ENCODE assay signal across 18 mouse cellular contexts in genomic region chr12:82196615-82197146, GRCm38 (mm10). TPM values are rescaled to one million over a fixed set of nuclear protein-coding genes. Genes with fewer than 3 reads are reported as not detected.
DNase-seq lines count a peak whose midpoint lies in the region; ATAC-seq and TF ChIP-seq lines count a peak whose summit lies in the region.
"Had no signal": no experiment of that assay in that cellular context is flagged by ENCODE, and none has a peak within 500 bp of the region (broad histone marks: within the 10 kb centered on the region; RNA-seq: fewer than 3 reads in every experiment).

No protein-coding gene starts in this region.

- no peak for DNase-seq in forebrain, postnatal 0 days
- DNase-seq in forebrain, embryonic 11.5 days (ENCODE audit: low spot score), result no peak
- peak; percentile 33 to 55 for DNase-seq in lung, adult 18-20 months
- DNase-seq in lung, postnatal 14 days, result no peak
- peak; percentile 18 for DNase-seq in R1 (ENCODE audit: low read depth, low spot score)
- DNase-seq in liver, embryonic 14.5 days (ENCODE audit: low read depth in 3 of 3, low spot score in 3 of 3), result no peak
- no peak for DNase-seq in left cerebral cortex, adult 9 months (ENCODE audit: low spot score in 2 of 2)
- DNase-seq: cerebellum, postnatal 25 days; gastrocnemius, postnatal 25 days; heart, postnatal 10 days; right cerebral cortex, postnatal 4 days; thymus, postnatal 14 days had no signal

- no peak for TF ChIP-seq EP300 in liver, embryonic 14.5 days (IDR thresholded peaks at IDR 0.05; ENCODE audit: low read depth)

- H3K9ac ChIP-seq in forebrain, postnatal 0 days, result no peak overlapping the region
- H3K9ac ChIP-seq in forebrain, embryonic 11.5 days (ENCODE audit: low read length), result no peak overlapping the region
- no peak overlapping the region for H3K9ac ChIP-seq in liver, embryonic 14.5 days (replicated peaks)
- no peak overlapping the region for H3K9ac ChIP-seq in intestine, embryonic 15.5 days
- H3K9ac ChIP-seq: neural tube, embryonic 12.5 days had no signal

- 21% methylated on average over 7 of the region's 7 CpGs for WGBS in forebrain, postnatal 0 days
- WGBS in forebrain, embryonic 11.5 days, result 27% methylated on average over 7 of the region's 7 CpGs
- 60% methylated on average over 7 of the region's 7 CpGs for WGBS in liver, embryonic 14.5 days (ENCODE audit: insufficient replicate concordance)
- whole genome bisulfite sequencing in intestine, embryonic 15.5 days, result 51% methylated on average over 7 of the region's 7 CpGs

- ATAC-seq in forebrain, postnatal 0 days, result peak; percentile 48; the same call in 1 of the 2 replicates
- no peak for ATAC-seq in forebrain, embryonic 11.5 days (replicated peaks; ENCODE audit: low FRiP score)
- ATAC-seq in liver, embryonic 14.5 days (ENCODE audit: insufficient read depth), result 0 out of 2 replicates have a peak, but pooled peaks have one; percentile 23
- no peak for ATAC-seq in intestine, embryonic 15.5 days
- ATAC-seq: intestine, embryonic 16.5 days; Patski had no signal

- H3K27ac ChIP-seq in forebrain, postnatal 0 days (ENCODE audit: low read depth, low read length), result no peak overlapping the region
- H3K27ac ChIP-seq in forebrain, embryonic 11.5 days (ENCODE audit: low read depth, low read length), result no peak overlapping the region
- H3K27ac ChIP-seq in liver, embryonic 14.5 days, result no peak overlapping the region
- no peak overlapping the region for H3K27ac ChIP-seq in intestine, embryonic 15.5 days
- H3K27ac ChIP-seq: heart, embryonic 10.5 days; limb, embryonic 10.5 days; neural tube, embryonic 12.5 days had no signal

- H3K4me2 ChIP-seq in forebrain, postnatal 0 days (ENCODE audit: low read depth), result no peak overlapping the region
- H3K4me2 ChIP-seq in forebrain, embryonic 11.5 days (ENCODE audit: low read depth, low read length, severe bottlenecking), result no peak overlapping the region
- H3K4me2 ChIP-seq in liver, embryonic 14.5 days (ENCODE audit: low read depth), result no peak overlapping the region
- H3K4me2 ChIP-seq in intestine, embryonic 15.5 days (replicated peaks), result no peak overlapping the region
- H3K4me2 ChIP-seq: neural tube, embryonic 12.5 days had no signal

- TF ChIP-seq CTCF in forebrain, postnatal 0 days (IDR thresholded peaks at IDR 0.05; ENCODE audit: low read depth), result no peak
- no peak for TF ChIP-seq CTCF in liver, embryonic 14.5 days (IDR thresholded peaks at IDR 0.05; ENCODE audit: low read depth)

- H3K4me1 ChIP-seq in forebrain, postnatal 0 days (ENCODE audit: insufficient read depth), result no peaks in the 10 kb centered on the region
- H3K4me1 ChIP-seq in forebrain, embryonic 11.5 days (replicated peaks; ENCODE audit: control insufficient read depth, insufficient read depth, low read length), result peaks cover 7% of the 10 kb centered on the region; the same call in 1 of the 2 replicates
- peaks cover 3 to 30% of the 10 kb centered on the region in 2 experiments; a peak in 2 of 4 replicates for H3K4me1 ChIP-seq in liver, embryonic 14.5 days (replicated peaks; ENCODE audit: control insufficient read depth in 2 of 2, insufficient read depth in 2 of 2, low read length in 1 of 2)
- peaks cover 14% of the 10 kb centered on the region for H3K4me1 ChIP-seq in intestine, embryonic 15.5 days (replicated peaks)

- no peaks in the 10 kb centered on the region for H3K27me3 ChIP-seq in forebrain, postnatal 0 days (ENCODE audit: insufficient read depth, low read length)
- no peaks in the 10 kb centered on the region for H3K27me3 ChIP-seq in forebrain, embryonic 11.5 days (ENCODE audit: control insufficient read depth, insufficient read depth, low read length)
- no peaks in the 10 kb centered on the region for H3K27me3 ChIP-seq in liver, embryonic 14.5 days (ENCODE audit: control insufficient read depth, insufficient read depth, low read length)
- no peaks in the 10 kb centered on the region for H3K27me3 ChIP-seq in intestine, embryonic 15.5 days (replicated peaks)
- H3K27me3 ChIP-seq: neural tube, embryonic 12.5 days; Patski had no signal

- no peak overlapping the region for H3K4me3 ChIP-seq in forebrain, postnatal 0 days (ENCODE audit: low read depth, low read length)
- no peak overlapping the region for H3K4me3 ChIP-seq in forebrain, embryonic 11.5 days (ENCODE audit: low read depth, low read length)
- no peak overlapping the region for H3K4me3 ChIP-seq in liver, embryonic 14.5 days (ENCODE audit: insufficient read depth in 1 of 2, low read depth in 2 of 2, low read length in 2 of 2)
- no peak overlapping the region for H3K4me3 ChIP-seq in intestine, embryonic 15.5 days (replicated peaks)
- H3K4me3 ChIP-seq: heart, embryonic 10.5 days; limb, embryonic 10.5 days; neural tube, embryonic 12.5 days had no signal

- no peaks in the 10 kb centered on the region for H3K9me3 ChIP-seq in forebrain, postnatal 0 days (ENCODE audit: low read length)
- H3K9me3 ChIP-seq in forebrain, embryonic 11.5 days (ENCODE audit: control insufficient read depth, low read length), result no peaks in the 10 kb centered on the region
- no peaks in the 10 kb centered on the region for H3K9me3 ChIP-seq in liver, embryonic 14.5 days (ENCODE audit: control insufficient read depth, low read length)
- no peaks in the 10 kb centered on the region for H3K9me3 ChIP-seq in intestine, embryonic 15.5 days
- H3K9me3 ChIP-seq: heart, embryonic 10.5 days; limb, embryonic 10.5 days; neural tube, embryonic 12.5 days had no signal

- no peaks in the 10 kb centered on the region for H3K36me3 ChIP-seq in forebrain, postnatal 0 days (ENCODE audit: insufficient read depth)
- H3K36me3 ChIP-seq in forebrain, embryonic 11.5 days (ENCODE audit: control insufficient read depth, insufficient read depth, low read length), result no peaks in the 10 kb centered on the region
- H3K36me3 ChIP-seq in liver, embryonic 14.5 days (replicated peaks; ENCODE audit: control insufficient read depth, insufficient read depth, low read depth), result no peaks in the 10 kb centered on the region
- no peaks in the 10 kb centered on the region for H3K36me3 ChIP-seq in intestine, embryonic 15.5 days
- H3K36me3 ChIP-seq: neural tube, embryonic 12.5 days had no signal

RNA-seq across cellular contexts. Expression of gene Sipa1l1, which starts 27.6 kb away (rescaled TPM):
- total RNA-seq in forebrain, postnatal 0 days (2014; rRNA removed), result 38.1 and 43.1 TPM in 2 replicates
- polyA plus RNA-seq in forebrain, postnatal 0 days (2015; fragmentation: Nextera tagmentation; extraction: Ambion mirVana), result 7.8 and 13.4 TPM in 2 replicates
- 43.2 and 48.5 TPM in 2 replicates for polyA plus RNA-seq in forebrain, embryonic 11.5 days (2014; fragmentation: Nextera tagmentation; extraction: Ambion mirVana)
- 2.2 and 2.7 TPM in 2 replicates for polyA plus RNA-seq in liver, embryonic 14.5 days (2012; rRNA removed)
- polyA plus RNA-seq in liver, embryonic 14.5 days (2014; fragmentation: Nextera tagmentation; extraction: Ambion mirVana), result 2.6 TPM in 2 replicates
- polyA plus RNA-seq in intestine, embryonic 15.5 days (2015; fragmentation: Nextera tagmentation; extraction: Ambion mirVana), result 23.8 and 24.7 TPM in 2 replicates

Comparison
In these comparisons a context has a peak if more than half of its experiments do, and no peak if none do; other contexts are left out.
1. ATAC-seq: peak in forebrain, postnatal 0 days (single experiment) and liver, embryonic 14.5 days (single experiment); none in forebrain, embryonic 11.5 days (single experiment) and intestine, embryonic 15.5 days (single experiment).
2. DNase-seq: peak in lung, adult 18-20 months (2 of 2) and R1 (single experiment); none in forebrain, postnatal 0 days (single experiment), forebrain, embryonic 11.5 days (single experiment), lung, postnatal 14 days (single experiment), liver, embryonic 14.5 days (0 of 3) and left cerebral cortex, adult 9 months (0 of 2).